Mouse (Mus musculus) C2C12 (cell line): ENCODE data around the gene Adora3. TPM values are rescaled to one million over a fixed set of nuclear protein-coding genes. Genes with fewer than 3 reads are reported as not detected.

Experiments used
- H3K27me3 ChIP-seq: one replicate; pipeline ENCODE4 v1.6.1; 2011; ENCODE audit not compliant: control insufficient read depth, insufficient read depth, insufficient read length
- H3K36me3 ChIP-seq: one replicate; pipeline ENCODE4 v1.6.1; 2011; ENCODE audit not compliant: control insufficient read depth, insufficient read depth
- H3K4me3 ChIP-seq: one replicate; pipeline ENCODE4 v1.5.1; 2011; ENCODE audit warnings: mild to moderate bottlenecking, control low read depth; ENCODE audit not compliant: poor library complexity, insufficient read depth, severe bottlenecking
- H3K79me2 ChIP-seq: one replicate; pipeline ENCODE4 v1.6.1; 2011; ENCODE audit not compliant: control insufficient read depth, insufficient read depth
- H3K79me3 ChIP-seq: one replicate; pipeline ENCODE4 v1.6.1; 2011; ENCODE audit warnings: low read depth, control low read depth
- H3ac ChIP-seq: one replicate; pipeline ENCODE3; 2011; ENCODE audit warnings: low read depth; ENCODE audit not compliant: control insufficient read depth, insufficient read length
- CEBPB ChIP-seq: IDR thresholded peaks from one replicate; pipeline ENCODE4 v1.6.1; 2011; ENCODE audit warnings: low read depth, mild to moderate bottlenecking, control low read depth, moderate library complexity
- CTCF ChIP-seq: IDR thresholded peaks from one replicate; pipeline ENCODE4 v1.5.1; 2011; ENCODE audit not compliant: control insufficient read depth, insufficient read depth, insufficient read length
- FOSL1 ChIP-seq: IDR thresholded peaks from one replicate; pipeline ENCODE4 v1.8.0; 2011; ENCODE audit warnings: mild to moderate bottlenecking, low read length; ENCODE audit not compliant: poor library complexity, insufficient read depth, severe bottlenecking
- MAX ChIP-seq: IDR thresholded peaks from one replicate; pipeline ENCODE4 v1.6.1; 2011; ENCODE audit warnings: mild to moderate bottlenecking, control low read depth
- MYOD1 ChIP-seq: IDR thresholded peaks from one replicate; pipeline ENCODE4 v1.6.1; 2011; ENCODE audit warnings: low read depth; ENCODE audit not compliant: control insufficient read depth, insufficient read length
- MYOG ChIP-seq: IDR thresholded peaks from one replicate; pipeline ENCODE4 v1.6.1; 2011; ENCODE audit not compliant: control insufficient read depth, insufficient read length; ENCODE audit errors: extremely low read depth
- USF1 ChIP-seq: IDR thresholded peaks from one replicate; pipeline ENCODE4 v1.6.1; 2011; ENCODE audit warnings: low read depth, mild to moderate bottlenecking, control low read depth, moderate library complexity
- polyA plus RNA-seq: library from polyadenylated mRNA; unstranded; fragments of >200 nt; fragmentation: generic; extraction: Trizol; gene quantifications from one replicate; pipeline ENCODE4 v1.2.1, GENCODE M21; 2012; ENCODE audit warnings: missing spikeins

Gene Adora3
- polyA plus RNA-seq, 1 experiment: not detected

- no peaks in the 10 kb centered on the region for H3K27me3 ChIP-seq
- H3K79me2 ChIP-seq: no peaks in the 10 kb centered on the region
- TF ChIP-seq CEBPB (no peak), USF1 (no peak), CTCF (no peak), MYOD1 (no peak), MYOG (no peak), FOSL1 (no peak), MAX (no peak)
- H3ac ChIP-seq: no peak overlapping the region
- no peak overlapping the region for H3K4me3 ChIP-seq
- no peaks in the 10 kb centered on the region for H3K79me3 ChIP-seq
- no peaks in the 10 kb centered on the region for H3K36me3 ChIP-seq
These were observed 18.3 kb downstream of the Adora3 start for GRCm38 (mm10) chr3:105888961-105889360.

DNA sequence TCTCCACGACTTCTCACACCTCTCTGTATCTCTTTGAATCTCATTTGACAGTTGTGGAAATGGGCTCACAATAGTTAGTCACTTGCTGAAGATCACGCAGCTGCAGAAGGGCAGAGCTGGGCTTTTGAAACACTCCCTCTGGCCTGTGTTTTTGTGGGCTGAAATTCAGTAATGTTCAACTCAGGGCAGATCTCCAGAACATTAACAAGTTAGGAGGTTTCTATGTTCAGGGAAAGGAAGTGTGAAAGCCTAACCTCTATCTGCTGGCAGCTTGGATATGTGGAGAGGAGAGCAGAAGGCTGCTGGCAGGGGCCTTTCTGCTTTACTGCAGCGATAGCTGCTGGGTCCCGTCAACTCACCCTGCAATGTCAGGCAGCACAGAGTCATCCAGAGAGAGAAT is 19.6 kb downstream of the Adora3 start:
- Histone ChIP-seq H3K4me3 (no peak overlapping the region), H3ac (no peak overlapping the region), H3K79me2 (no peaks in the 10 kb centered on the region), H3K36me3 (no peaks in the 10 kb centered on the region), H3K79me3 (no peaks in the 10 kb centered on the region), H3K27me3 (no peaks in the 10 kb centered on the region)
- TF ChIP-seq MYOD1: no peak
- no peak for TF ChIP-seq USF1
- no peak for TF ChIP-seq MYOG
- no peak for TF ChIP-seq CTCF
- TF ChIP-seq MAX: no peak
- TF ChIP-seq FOSL1: no peak
- no peak for TF ChIP-seq CEBPB

GRCm38 (mm10) chr3:105891141-105891540 is 20.5 kb downstream of the Adora3 start:
- Histone ChIP-seq H3ac (no peak overlapping the region), H3K4me3 (no peak overlapping the region), H3K36me3 (no peaks in the 10 kb centered on the region), H3K79me2 (no peaks in the 10 kb centered on the region), H3K27me3 (no peaks in the 10 kb centered on the region), H3K79me3 (no peaks in the 10 kb centered on the region)
- TF ChIP-seq MYOG (no peak), MAX (no peak), CTCF (no peak)

DNA sequence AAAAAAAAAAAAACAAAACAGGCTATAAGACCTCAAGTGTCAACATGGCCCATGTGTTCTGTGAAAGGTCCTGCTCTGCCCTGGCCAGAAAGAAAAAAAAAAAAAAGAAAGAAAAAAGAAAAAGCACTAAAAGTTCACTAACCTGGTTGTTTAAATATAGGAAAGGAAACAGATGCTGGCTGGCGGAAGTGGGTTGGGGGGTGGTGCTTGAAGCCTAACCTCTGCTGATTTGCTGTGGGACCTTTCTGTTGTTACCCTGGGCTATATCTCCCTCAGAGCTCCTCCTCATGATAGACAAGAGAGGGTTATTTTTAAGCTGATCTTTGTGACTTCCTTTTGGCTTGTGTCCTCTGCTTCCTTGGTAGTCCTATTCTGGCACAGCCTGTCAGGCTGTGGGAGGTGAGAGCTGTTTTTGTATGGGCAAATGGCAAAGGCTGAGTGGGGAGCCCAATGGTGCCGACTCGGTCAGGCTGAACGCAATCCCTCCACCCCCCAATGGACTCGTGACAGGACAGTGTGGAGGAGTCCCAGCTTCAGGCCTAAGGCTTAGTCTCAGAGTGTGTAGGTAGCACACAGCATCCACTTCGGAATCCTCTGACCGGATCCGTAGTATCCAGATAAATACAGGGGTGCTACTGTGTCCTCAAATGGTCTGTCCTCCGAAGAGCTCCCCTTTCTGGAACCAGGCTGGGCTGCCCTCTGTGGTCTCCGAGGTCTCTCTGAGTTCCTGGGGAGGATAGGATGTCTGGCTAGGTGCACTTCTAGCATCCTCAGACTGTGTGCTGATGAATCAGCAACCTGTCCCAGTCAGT is 21.3 kb downstream of the Adora3 start:
- no peaks in the 10 kb centered on the region for H3K79me3 ChIP-seq
- no peak overlapping the region for H3K4me3 ChIP-seq
- no peaks in the 10 kb centered on the region for H3K79me2 ChIP-seq
- H3K36me3 ChIP-seq: no peaks in the 10 kb centered on the region
- no peaks in the 10 kb centered on the region for H3K27me3 ChIP-seq
- TF ChIP-seq CEBPB: no peak
- H3ac ChIP-seq: no peak overlapping the region

DNA sequence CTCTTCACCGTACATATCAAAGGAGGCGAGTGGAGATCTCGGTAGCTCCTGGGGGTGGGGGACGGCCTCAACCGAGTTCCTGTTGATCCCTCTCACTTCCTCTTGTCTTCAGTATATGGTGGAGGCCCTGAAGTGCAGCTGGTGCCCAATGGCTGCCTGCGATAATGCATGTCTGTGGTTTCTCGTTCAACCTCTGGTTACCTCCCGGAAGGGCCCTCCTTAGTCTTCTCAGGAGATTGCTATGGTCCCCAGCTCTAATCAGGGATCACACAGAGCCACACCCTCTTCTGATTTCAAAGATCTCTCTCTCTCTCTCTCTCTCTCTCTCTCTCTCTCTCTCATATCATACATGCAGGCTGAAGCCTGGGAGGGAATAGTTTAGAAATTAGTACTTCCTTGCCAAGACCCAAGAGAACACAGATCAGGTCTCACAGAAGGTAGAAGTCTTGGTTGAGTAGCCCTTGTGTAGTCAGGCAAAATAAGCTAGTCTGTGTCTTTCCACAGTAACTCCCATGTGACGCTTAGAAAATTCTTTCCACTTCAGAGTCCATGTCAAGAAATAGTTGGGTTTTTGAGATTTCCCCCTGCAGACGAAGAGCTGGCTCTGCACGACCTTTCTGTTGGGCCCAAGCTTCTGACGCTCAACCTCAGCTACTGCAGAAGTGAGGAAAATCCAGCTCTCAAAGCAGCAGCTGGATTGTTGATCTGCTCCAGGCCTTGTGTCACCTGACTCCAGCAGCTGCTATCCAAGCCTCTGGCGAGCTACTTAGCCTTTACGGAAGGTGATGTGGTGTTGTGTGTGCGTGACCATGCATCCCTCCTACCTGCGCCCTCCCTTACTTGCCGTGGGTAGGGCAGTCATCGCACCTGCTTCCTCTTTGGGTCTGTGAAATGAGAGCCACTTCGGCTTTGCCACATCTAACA is 22.2 kb downstream of the Adora3 start:
- TF ChIP-seq MYOG (no peak), FOSL1 (no peak), CTCF (no peak), CEBPB (no peak), USF1 (no peak), MYOD1 (no peak), MAX (no peak)
- no peaks in the 10 kb centered on the region for H3K79me3 ChIP-seq

DNA sequence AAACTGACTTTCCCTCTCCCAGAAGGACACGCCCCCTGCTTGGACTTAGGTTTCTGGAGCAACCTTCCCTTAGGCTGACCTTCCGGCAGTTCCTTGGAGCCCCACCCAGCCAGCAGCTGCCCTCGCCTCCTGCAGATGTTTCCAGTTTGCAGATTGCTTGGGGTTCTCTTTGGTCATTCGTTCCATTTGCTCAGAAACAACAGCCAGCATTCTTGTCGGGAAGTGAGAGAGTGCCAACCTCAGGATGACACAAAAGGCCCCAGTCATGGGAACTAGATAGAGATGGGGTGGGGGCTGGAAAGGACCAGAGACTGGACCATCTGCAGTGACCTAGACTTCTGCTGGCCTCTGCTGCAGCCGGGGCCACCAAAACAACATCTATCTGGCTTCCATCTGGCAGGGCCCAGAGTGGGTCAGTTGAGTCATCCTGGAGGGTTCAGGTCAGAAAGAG is 23.3 kb downstream of the Adora3 start:
- no peak overlapping the region for H3ac ChIP-seq
- no peaks in the 10 kb centered on the region for H3K27me3 ChIP-seq
- TF ChIP-seq CTCF (no peak), MYOD1 (no peak), CEBPB (no peak), FOSL1 (no peak), MAX (no peak), USF1 (no peak), MYOG (no peak)
- H3K36me3 ChIP-seq: no peaks in the 10 kb centered on the region
- no peaks in the 10 kb centered on the region for H3K79me3 ChIP-seq
- no peak overlapping the region for H3K4me3 ChIP-seq
- H3K79me2 ChIP-seq: no peaks in the 10 kb centered on the region

More for the DNA sequence above, 22.2 kb downstream of the Adora3 start:
- Histone ChIP-seq H3K36me3 (no peaks in the 10 kb centered on the region), H3K27me3 (no peaks in the 10 kb centered on the region), H3K4me3 (no peak overlapping the region), H3ac (no peak overlapping the region), H3K79me2 (no peaks in the 10 kb centered on the region)
